Mouse (Mus musculus) ES-Bruce4 (cell line): ENCODE measurements around the gene Saysd1. TPM values are rescaled to one million over a fixed set of nuclear protein-coding genes. Genes with fewer than 3 reads are reported as not detected.

Experiments used
- H3K27ac ChIP-seq: 2 replicates; pipeline ENCODE4 v1.5.1; 2012; ENCODE audit warnings: low read length, inconsistent platforms; ENCODE audit not compliant: insufficient read depth
- H3K27me3 ChIP-seq: 2 replicates; pipeline ENCODE4 v1.6.1; 2012; ENCODE audit warnings: mild to moderate bottlenecking, low read length, inconsistent platforms; ENCODE audit not compliant: control insufficient read depth, poor library complexity, insufficient read depth, severe bottlenecking
- H3K36me3 ChIP-seq: 2 replicates; pipeline ENCODE4 v1.6.1; 2012; ENCODE audit warnings: inconsistent platforms, mild to moderate bottlenecking, low read length, moderate library complexity; ENCODE audit not compliant: control insufficient read depth, poor library complexity, insufficient read depth, severe bottlenecking
- H3K4me1 ChIP-seq: one replicate; pipeline ENCODE4 v1.8.1; 2011; ENCODE audit warnings: low read length; ENCODE audit not compliant: control insufficient read depth, insufficient read depth
- H3K4me3 ChIP-seq: 2 replicates; pipeline ENCODE4 v1.5.1; 2011; ENCODE audit warnings: low read depth, mild to moderate bottlenecking, low read length
- H3K9ac ChIP-seq: 2 replicates; pipeline ENCODE4 v1.6.1; 2012; ENCODE audit warnings: low read depth, mild to moderate bottlenecking, inconsistent platforms; ENCODE audit not compliant: poor library complexity, severe bottlenecking
- H3K9me3 ChIP-seq: replicated peaks from 2 replicates; pipeline ENCODE4 v1.6.1; 2012; ENCODE audit warnings: mild to moderate bottlenecking, low read length, inconsistent platforms; ENCODE audit not compliant: control insufficient read depth, poor library complexity, insufficient read depth, severe bottlenecking
- CTCF ChIP-seq: IDR thresholded peaks from one replicate; pipeline ENCODE4 v1.8.1; 2011; ENCODE audit warnings: low read depth, low read length
- EP300 ChIP-seq: IDR thresholded peaks from 2 replicates; pipeline ENCODE4 v1.6.1; 2011; ENCODE audit warnings: low read depth, low read length; ENCODE audit not compliant: insufficient read depth
- POLR2A ChIP-seq: IDR thresholded peaks from one replicate; pipeline ENCODE4 v1.8.1; 2011; ENCODE audit warnings: low read length; ENCODE audit not compliant: insufficient read depth
- polyA plus RNA-seq: library from polyadenylated mRNA; stranded (reverse); fragments of >200 nt; gene quantifications from 2 replicates; pipeline ENCODE4 v1.2.4, GENCODE M21; 2011; ENCODE audit warnings: low read depth; ENCODE audit not compliant: missing spikeins, insufficient read depth, insufficient read length

The Saysd1 gene
- polyA plus RNA-seq, 1 experiment, result 5.8 TPM

GRCm38 (mm10) chr14:20075544-20075943, 62.8 kb downstream of the Saysd1 start:
- H3K4me3 ChIP-seq, result no peak overlapping the region
- no peaks in the 10 kb centered on the region for H3K4me1 ChIP-seq
- no peaks in the 10 kb centered on the region for H3K27me3 ChIP-seq
- TF ChIP-seq EP300, result no peak
- no peak for TF ChIP-seq POLR2A
- TF ChIP-seq CTCF, result no peak
- no peak overlapping the region for H3K9ac ChIP-seq
- no peaks in the 10 kb centered on the region for H3K36me3 ChIP-seq
- H3K27ac ChIP-seq, result no peak overlapping the region
- H3K9me3 ChIP-seq, result no peaks in the 10 kb centered on the region

GRCm38 (mm10) chr14:20074759-20075158, 63.6 kb downstream of the Saysd1 start:
- H3K27me3 ChIP-seq, result no peaks in the 10 kb centered on the region
- no peak overlapping the region for H3K4me3 ChIP-seq
- no peak overlapping the region for H3K27ac ChIP-seq
- no peaks in the 10 kb centered on the region for H3K36me3 ChIP-seq
- H3K9me3 ChIP-seq, result no peaks in the 10 kb centered on the region
- no peaks in the 10 kb centered on the region for H3K4me1 ChIP-seq
- H3K9ac ChIP-seq, result no peak overlapping the region
- TF ChIP-seq EP300 (no peak), CTCF (no peak), POLR2A (no peak)

- Histone ChIP-seq H3K4me1 (no peaks in the 10 kb centered on the region), H3K36me3 (no peaks in the 10 kb centered on the region), H3K4me3 (no peak overlapping the region), H3K27me3 (no peaks in the 10 kb centered on the region), H3K9me3 (no peaks in the 10 kb centered on the region), H3K27ac (no peak overlapping the region), H3K9ac (no peak overlapping the region)
- TF ChIP-seq CTCF, result peak; percentile 71
- no peak for TF ChIP-seq POLR2A
Observed at GRCm38 (mm10) chr14:20070629-20071028, 67.7 kb downstream of the Saysd1 start.

GRCm38 (mm10) chr14:20068365-20068764, 70.0 kb downstream of the Saysd1 start:
- Histone ChIP-seq H3K9ac (no peak overlapping the region), H3K27me3 (no peaks in the 10 kb centered on the region), H3K4me1 (no peaks in the 10 kb centered on the region), H3K9me3 (no peaks in the 10 kb centered on the region), H3K4me3 (no peak overlapping the region), H3K27ac (no peak overlapping the region), H3K36me3 (no peaks in the 10 kb centered on the region)
- peak; percentile 39 for TF ChIP-seq CTCF
- no peak for TF ChIP-seq EP300
- TF ChIP-seq POLR2A, result no peak

- Histone ChIP-seq H3K27ac (no peak overlapping the region), H3K4me3 (no peak overlapping the region), H3K9ac (no peak overlapping the region), H3K4me1 (no peaks in the 10 kb centered on the region), H3K36me3 (no peaks in the 10 kb centered on the region), H3K9me3 (no peaks in the 10 kb centered on the region), H3K27me3 (no peaks in the 10 kb centered on the region)
- TF ChIP-seq CTCF, result peak; percentile 21
- TF ChIP-seq POLR2A, result no peak
Observed at GRCm38 (mm10) chr14:20067293-20068074, 70.8 kb downstream of the Saysd1 start.

GRCm38 (mm10) chr14:20064771-20065170, 73.6 kb downstream of the Saysd1 start:
- Histone ChIP-seq H3K4me1 (no peaks in the 10 kb centered on the region), H3K9me3 (no peaks in the 10 kb centered on the region), H3K36me3 (no peaks in the 10 kb centered on the region), H3K4me3 (no peak overlapping the region), H3K27ac (no peak overlapping the region), H3K27me3 (no peaks in the 10 kb centered on the region), H3K9ac (no peak overlapping the region)
- TF ChIP-seq EP300, result no peak
- TF ChIP-seq POLR2A, result no peak
- no peak for TF ChIP-seq CTCF
